Mouse (Mus musculus) CH12F3 (cell line): ENCODE data around the gene Focad.

Experiments used
- in situ Hi-C: fragments of 300-500 bp; cut with MboI; formaldehyde crosslinking; loops from 2 replicates; pipeline ENCODE4 v1.14.3; 2020; ENCODE audit warnings: low sequenced_read_pairs

Gene Focad

DNA sequence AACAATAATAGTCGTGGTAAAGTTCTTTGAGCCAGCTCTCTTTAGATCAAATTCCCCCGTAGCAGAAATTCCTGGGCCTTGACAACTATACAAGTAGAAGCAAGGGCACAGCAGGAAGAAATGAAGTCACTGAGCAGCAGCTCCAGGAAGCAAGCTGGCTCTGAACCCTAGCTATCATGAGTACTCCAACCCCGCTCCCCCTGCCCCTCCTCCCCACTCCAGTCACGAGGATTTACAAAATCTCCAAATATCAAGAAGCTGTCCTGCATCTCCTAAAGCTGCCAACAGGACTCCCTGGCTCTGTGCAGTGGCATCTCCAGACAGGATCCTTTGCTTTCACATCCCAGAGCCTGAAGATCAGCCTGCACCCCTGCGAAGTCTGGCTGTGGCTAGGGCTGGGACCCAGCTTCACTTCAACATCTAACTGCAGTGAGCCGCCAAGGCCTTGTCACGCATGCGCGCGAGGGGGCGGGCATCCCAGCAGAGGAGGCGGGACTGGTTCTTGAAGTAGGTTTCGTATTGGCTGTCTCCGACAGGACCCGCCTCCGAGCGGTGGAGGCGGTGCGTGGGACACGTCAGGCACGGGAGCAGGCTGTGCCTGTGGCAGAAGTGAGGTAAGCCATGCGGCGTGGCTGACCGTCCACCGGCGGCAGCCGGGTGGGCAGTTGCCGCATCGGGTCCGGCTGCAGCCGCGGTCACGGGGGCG, at the start of gene Focad:
Focad (plus strand) TSS at position 568 of the 706 bp plus-strand sequence.
- in situ Hi-C loops, result no loop called here

DNA sequence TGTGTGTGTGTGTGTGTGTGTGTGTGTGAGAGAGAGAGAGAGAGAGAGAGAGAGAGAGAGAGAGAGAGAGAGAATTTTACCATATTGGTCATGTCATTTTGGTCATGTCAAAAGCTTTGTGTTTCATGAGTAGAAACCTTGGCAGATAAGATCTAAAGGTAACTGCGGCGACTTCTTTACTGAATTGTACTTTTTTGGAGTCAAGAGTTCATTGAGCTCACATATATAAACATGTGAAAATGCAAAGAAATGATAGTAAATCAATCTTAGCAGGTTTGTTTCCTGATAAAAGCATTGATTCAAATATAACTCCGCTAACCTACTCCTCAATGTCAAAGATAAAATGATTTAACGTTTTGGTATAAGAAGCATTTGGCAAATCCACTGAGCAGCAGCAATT, 49.3 kb upstream of the Focad start:
- in situ Hi-C loops, result loop anchor here (25.0 kb wide), 2 partner anchors 292 to 492 kb away; no protein-coding TSS in a partner anchor

DNA sequence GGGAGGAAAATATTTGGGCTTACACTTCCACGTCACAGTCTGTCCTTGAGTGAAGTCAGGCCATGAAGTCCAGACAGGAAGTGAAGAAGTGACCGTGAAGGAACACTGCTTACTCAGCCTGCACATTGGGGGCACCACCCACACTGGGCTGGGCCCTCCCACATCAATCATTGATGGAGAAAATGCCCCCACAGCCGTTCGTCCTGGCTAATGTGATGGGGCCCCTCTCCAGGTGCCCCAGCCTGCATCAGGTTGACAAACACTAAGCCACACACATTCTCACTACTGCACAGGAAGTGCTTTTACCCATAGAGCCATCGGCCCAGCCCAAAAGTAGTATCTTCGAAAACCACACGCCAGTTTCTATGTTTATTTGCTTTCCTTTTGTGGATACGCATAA, 48.1 kb upstream of the Focad start:
- in situ Hi-C loops, result loop anchor here (25.0 kb wide), 2 partner anchors 291 to 491 kb away; no protein-coding TSS in a partner anchor

DNA sequence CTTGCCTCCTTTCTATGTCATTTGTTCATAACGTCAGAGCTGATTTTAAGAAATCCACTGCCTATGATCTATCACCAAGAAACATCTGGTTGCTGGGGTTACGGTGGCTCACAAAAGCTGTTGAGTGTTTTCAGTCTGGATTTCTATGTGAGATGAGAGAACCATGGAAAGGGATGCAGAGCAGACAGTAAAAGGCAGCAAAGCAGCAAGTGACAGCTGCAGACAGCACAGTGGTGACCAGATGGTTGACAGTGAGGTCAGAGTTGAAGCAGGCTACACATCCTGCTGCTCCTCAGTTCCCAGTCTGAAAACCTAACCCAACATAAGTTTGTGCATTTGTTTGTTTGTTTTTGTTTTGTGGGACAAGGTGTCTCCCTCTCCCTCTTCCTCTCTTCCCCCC, 19.0 kb upstream of the Focad start:
- in situ Hi-C loops, result no loop called here

DNA sequence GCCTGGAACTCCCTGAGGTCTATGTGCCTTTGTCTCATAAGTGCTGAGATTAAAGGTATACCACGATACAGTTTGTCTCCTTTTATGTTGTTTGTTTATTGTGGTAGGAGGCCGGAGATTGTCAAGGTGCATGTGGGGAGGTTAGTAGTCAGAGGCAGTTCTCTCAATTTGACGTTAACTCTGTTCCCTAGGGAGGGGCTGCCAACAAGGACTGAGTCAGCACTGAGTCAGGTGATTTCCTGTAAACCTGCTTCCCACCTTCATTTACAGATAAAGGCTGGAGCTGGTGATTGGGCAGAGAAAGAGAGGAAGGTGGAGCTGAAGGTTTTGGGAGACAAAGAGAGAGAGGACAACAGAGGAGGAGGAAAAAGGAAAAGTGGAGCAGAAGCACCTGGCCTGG, 15.4 kb upstream of the Focad start:
- in situ Hi-C loops, result no loop called here

DNA sequence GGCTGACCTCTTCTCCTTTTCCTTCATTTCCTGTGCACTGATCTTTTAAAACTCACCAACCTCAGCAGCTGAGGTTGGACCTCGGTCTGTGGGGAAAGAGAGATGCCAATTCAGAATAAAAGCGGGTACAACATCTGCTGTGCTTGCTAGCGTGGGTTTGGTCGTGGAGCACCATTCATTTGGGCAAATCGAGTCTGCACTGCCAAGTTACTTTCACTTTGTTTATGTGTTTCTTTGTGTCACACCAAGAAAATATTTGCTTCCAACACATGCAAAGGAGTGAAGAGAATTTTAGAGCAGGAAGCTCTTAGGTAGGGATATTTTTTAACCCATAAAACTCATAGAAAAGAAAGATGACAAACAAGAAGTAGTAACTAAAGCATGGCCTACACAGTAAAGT, 13.0 kb upstream of the Focad start:
- in situ Hi-C loops, result no loop called here

DNA sequence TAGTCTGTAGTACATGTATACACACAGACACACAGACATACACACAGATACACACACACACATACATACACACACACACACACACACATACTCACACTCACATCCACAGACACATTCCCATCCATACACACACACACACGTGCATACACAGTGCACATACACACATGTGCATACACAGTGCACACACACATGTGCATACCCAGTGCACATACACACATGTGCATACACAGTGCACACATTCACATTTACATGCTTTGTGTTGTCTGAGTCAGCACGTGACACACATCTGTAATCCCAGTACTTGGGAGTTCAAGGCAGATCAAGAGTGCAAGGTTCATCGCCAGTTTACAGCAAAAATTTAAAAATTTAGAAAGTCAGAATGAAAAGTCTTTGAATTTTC, 12.5 kb upstream of the Focad start:
- in situ Hi-C loops, result no loop called here

DNA sequence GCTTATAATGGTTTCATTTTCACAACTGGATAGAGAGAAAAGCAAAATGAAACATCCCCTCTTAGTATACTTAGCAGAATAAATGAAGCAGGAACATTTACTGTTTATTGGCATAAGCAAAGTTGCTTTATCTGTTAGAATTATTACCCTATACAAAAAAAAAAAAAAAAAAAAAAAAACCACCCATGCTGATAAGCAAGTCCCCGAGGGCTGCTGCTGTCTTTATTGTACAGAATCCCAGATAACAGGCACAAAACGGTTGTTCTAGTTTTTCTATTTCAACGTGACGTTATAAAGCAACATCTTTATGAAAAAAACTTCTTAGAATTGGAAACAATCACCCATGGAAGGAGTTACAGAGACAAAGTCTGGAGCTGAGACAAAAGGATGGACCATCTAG, 12.0 kb upstream of the Focad start:
- in situ Hi-C loops, result no loop called here

DNA sequence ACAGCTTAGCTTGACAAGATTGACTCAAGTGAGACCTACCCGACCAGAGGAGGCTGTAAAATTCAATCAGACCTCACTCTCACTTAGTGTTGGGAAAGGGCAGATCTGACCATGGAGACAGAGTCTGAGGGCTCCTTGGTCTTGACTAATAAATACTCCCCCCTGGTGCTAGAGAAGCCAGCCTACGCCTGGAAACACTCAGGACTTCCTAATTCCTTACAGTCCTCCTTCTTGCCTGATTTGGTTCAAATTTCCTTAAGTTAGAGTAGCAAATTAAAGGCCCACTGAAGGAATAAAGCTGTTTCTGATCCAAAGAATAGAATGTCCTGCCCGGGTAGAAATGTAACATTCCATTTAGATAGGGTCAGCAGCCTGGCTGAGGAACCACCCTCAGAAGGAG, 10.6 kb upstream of the Focad start:
- in situ Hi-C loops, result no loop called here

DNA sequence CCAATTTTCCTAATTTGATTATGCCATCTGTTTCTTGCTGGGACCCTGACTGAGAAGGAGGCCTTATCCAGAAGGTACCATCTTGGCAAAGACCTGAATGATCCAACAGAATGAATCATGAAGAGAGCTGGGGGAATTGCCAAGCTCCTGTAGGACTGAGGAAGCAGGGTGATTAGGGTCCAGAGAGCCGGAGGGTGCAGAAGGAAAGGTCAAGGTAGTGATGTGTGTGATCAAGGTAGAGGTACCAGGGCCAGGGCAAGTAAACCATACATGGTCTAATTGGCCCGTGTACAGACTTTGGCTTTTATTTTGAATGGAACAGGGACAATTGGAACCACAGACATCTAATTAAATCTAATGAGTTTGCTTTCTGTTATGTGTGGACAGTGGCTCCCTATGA, 4.1 kb upstream of the Focad start:
- in situ Hi-C loops, result no loop called here

DNA sequence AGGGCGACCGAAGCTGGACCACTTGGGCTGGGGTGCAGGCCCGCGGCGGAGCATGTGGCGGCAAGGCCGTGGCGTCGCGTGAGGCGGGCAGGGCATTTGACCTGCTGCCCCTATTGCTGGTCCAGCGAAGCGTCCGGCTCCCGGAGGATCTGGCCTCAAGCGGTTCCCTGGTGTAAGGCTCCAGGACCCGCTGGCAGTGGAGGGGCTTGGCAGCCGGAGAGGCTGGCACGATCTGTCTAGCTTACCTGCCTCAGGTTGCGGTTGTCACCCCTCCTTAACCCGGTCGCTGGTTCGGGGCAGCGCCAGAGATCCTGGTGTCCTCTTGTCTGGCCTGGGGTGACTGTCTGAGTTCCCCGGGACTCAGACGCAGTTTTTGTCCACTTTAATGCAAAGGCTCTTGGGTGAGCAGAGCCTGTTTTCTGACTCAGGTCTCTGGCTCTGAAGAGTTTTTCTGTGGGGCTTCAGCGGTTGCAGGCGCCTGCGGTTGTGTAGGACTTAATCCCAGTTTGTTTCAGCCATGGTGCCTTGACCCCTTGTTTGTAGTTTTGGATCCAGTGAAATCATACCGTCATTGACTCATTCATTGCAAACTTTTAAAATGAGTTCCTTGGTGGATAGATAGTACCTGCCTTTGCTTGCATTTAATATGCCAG, 465 bp downstream of the Focad start:
- in situ Hi-C loops, result no loop called here

DNA sequence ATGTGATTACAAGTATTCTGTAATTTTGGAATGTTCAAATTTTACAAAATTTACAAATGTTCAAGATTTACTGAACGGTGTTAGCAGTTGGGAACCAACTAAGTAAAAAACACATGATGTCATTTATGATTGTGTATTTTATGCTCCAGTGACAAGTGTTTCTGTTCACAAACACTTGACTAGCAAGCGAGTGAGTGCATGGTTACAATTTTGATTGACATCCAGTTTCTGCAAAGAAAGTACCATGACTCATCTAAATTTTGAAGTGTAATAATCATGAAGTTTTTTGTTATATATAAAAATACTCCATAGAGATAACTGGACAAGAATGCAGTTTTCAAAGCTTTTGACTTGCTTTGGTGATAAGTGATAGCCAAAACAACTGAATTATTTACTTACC, 1.3 kb downstream of the Focad start:
- in situ Hi-C loops, result no loop called here

DNA sequence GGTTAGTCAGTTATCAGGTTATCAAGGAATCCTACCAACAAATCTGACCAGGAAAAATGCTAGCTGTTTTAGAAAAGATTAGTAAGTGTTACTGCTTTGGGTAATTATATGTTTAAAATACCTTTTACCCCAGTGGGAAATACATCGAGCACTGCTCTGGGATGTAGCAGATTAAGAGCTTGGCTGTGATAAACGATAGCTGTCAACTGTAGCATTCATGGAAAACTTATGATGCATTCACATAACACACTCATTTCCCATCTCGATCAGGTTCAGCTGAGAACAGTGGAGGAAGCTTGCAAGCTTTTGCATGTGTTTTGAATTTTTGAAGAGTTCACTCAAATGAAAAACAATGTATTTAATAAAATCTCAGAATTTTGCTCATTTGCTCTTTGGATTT, 14.2 kb downstream of the Focad start:
- in situ Hi-C loops, result no loop called here

DNA sequence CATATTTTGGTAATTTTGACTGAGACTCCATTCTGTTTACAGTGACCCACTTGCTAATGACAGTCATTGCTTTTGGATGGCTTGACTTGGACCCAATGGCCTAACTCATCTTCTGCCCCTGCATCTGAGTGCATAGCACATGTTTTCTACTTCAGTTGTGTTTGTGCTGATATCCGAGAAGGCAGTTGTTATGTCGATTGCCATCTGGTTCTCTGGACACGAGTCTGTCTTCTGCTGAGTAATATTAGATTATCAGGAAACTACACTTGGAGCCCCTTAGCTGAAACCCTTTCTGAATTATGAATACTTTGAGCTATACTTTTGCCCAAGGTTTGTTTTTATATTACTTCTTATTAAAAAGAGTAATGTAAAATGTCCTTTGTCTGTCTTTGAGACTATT, 22.9 kb downstream of the Focad start:
- in situ Hi-C loops, result no loop called here

DNA sequence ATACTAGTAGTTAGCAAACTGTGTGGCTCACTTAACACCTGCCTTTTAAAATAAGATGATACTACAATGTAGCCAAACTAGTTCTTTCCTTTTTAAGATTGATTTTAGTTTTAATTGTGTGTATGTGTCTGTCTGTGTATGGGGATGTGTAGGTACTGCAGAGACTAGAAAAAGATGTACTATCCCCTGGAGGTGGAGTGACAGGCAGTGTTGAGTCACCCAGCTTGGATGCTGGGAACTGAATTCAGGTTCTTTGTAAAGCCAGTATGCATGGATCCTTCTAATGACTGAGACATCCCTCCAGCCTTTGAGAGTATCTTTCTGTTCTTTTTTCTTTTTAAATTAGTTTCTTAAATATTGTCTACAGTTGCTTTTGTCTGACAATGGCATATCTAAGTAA, 23.5 kb downstream of the Focad start:
- in situ Hi-C loops, result no loop called here

DNA sequence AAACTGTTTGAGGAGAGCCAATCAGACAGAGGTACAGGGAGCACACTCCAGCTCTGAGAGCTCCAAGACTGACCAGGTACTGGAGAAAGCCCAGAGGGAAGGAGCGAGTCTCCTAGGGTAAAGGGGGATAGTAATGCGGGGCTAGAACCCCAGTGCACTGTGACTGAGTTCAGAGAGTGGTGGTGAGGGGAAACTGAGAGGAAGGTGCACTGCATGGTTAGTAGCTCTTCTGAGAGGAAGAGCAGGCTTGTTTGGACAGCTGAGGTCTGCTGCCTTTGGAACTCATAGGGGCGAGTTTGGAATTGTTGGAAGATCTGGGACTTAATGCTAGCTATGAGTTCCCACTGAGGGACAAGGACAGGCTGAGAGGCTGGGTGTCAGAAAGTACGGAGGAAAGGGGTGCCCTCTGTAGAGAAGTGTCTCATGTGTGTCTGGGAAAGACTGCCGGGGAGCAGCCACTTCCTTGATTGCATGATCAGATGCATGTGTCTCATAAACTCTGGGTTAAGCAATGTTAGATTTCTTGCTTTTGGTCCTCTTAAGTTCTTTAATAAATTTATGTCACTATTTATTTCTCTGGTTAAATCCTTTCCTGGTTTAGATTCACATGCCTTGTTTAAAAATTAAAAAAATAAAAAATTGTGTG, 24.4 kb downstream of the Focad start:
- in situ Hi-C loops, result no loop called here

DNA sequence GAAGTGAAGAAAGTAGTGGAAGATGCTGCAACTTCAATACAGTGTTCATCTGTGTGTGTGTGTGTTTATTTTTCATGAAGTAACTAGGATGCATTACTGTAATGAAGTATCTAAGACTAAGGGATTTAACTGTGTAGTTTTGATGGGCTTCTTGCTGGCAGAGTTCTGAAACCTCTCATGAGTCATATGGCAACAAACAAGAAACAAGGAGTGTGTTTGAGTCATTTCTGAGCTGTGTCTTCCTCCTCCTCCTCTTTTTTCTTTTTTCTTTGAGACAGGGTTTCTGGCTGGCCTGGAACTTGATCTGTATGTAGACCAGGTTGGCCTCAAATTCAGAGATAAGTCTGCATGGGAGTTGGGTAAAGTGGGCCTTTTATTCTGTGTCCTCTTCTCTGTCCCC, 25.7 kb downstream of the Focad start:
- in situ Hi-C loops, result no loop called here

DNA sequence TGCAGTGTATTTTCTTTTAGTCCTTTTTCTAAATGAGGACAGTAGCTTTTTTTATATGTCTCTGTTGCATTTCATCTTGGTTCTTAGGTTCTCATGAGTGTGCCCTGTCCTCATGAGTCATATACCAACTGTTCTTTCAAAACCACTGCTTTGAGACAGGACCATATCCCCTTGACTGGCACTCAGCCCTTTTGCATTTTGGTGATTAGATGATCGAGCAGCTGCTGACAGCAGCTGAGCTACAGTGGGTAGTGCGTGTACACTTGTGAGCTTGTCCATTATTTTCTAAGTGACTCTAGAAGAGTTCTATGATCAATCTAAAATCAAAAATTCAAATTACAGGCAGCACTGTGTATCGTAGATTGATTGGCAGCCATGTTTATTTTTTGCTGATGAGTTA, 28.0 kb downstream of the Focad start:
- in situ Hi-C loops, result no loop called here

DNA sequence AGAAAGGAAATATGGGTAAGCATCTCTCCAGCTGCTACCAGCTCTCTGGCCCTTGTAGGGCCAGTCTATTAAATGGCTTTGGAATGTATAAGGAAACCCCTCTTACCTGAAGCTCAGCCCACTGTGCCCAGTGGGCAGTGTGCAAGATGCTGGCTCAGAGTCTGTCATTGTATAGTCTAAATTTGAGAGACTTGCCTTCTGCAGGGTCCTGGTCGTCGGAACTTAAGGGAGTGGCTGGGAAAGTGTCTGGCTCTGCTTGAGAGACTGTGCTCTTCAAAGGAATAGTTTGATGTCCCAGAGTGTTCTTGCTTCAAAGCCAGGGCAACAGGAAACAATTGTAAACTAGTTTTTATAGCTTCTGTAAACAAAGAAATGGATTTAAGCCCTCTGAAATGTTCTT, 41.5 kb downstream of the Focad start:
- in situ Hi-C loops, result no loop called here

DNA sequence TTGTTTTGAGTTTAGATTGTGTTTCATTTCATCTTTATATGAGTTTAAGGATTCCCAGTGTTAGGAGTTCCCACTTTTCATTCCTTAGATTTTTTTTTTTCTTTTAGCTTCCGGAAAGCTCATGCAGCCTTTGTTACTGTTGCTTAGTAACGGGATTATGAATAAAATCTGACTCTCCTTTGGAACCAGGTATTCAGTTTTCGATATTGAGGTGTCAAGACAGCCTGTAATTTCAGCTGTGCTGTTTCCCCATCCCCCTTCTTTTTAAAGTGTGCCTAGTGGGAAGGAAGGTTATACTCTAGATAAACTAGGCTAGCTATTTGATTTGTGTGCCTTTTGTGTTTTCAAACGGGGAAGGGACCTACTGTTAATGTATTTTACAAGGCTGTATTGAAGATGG, 42.1 kb downstream of the Focad start:
- in situ Hi-C loops, result no loop called here

DNA sequence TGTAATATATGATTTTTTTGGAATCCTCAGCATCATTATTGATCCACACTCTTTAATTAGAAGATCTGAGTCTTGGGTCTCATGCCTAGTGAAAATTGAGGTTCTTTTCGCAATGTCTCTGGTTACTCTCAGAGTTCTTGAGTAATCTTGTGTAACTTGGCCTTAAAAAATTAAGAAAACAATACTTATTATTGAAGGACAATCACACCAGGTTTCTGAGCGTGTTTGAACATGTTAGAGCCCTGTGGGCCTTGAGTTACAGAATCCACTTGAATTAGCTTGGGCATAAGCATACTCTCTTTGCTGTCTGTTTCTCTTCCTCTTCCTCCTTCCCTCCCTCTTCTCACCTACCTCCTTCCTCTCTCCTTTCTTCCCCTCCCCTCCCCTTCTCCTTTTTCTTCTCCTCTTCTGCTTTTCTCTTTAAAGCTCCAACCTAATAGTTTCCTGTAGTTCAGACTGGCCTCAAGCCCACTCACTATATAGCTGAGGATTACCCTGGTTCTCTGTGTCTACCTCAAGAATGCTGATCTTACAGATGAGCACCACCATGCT, 44.0 kb downstream of the Focad start:
- in situ Hi-C loops, result no loop called here

DNA sequence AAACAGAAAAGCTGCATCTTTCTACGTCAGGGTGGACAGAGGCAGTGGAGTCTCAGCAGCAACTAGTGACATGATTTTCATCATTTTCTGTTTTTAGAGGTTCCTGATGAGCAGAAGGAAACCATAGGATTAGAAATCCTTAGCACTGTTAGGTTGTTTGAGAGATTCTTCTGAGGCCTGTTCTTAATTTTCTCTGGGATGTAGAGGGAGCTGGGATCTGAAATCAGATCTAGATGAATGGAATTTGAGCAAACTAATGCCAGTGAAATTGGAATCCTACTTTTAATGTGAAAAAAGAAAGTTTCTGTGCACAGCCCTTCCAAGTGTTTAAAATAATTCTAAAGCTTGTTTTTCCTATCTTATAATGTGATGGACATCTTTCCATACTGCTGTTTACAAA, 55.0 kb downstream of the Focad start:
- in situ Hi-C loops, result no loop called here
